Mouse (Mus musculus) thymus, adult 2 months (tissue): ENCODE measurements around the gene Camsap1.

Experiments used
- CTCF ChIP-seq: fragments of 200-500 bp; IDR thresholded peaks from 2 replicates; pipeline ENCODE4 v1.5.1; 2012; ENCODE audit warnings: mild to moderate bottlenecking, control low read depth, low read length, moderate library complexity, borderline replicate concordance; ENCODE audit not compliant: control insufficient read depth, poor library complexity, insufficient read depth; ENCODE audit errors: extremely low read depth
- POLR2A ChIP-seq: fragments of 200-500 bp; IDR thresholded peaks from 2 replicates; pipeline ENCODE4 v1.6.1; 2012; ENCODE audit warnings: mild to moderate bottlenecking, low read length, control low read depth, moderate library complexity; ENCODE audit not compliant: control insufficient read depth, poor library complexity, insufficient read depth; ENCODE audit errors: extremely low read depth

GRCm38 (mm10) chr2:25877736-25878268, 105.3 kb downstream of the Camsap1 start:
- no peak for TF ChIP-seq CTCF
- no peak for TF ChIP-seq POLR2A
